Mouse (Mus musculus) heart, adult 11 months (tissue): ENCODE data around the gene Cluh.

Source experiments
- DNase-seq: peaks from one replicate; pipeline ENCODE4 v3.0.0; 2022

Gene Cluh

GRCm38 (mm10) chr11:74648676-74649075 is 619 bp upstream of the Cluh start:
- DNase-seq = no peak

- DNase-seq = no peak
Measured at GRCm38 (mm10) chr11:74649647-74650551, 604 bp downstream of the Cluh start.

- DNase-seq = no peak
Measured at GRCm38 (mm10) chr11:74650576-74651100, 1.3 kb downstream of the Cluh start.

- DNase-seq = peak; percentile 97
Measured at GRCm38 (mm10) chr11:74652791-74653191, 3.5 kb downstream of the Cluh start.

- DNase-seq = peak; percentile 95
Measured at GRCm38 (mm10) chr11:74653385-74653784, 4.1 kb downstream of the Cluh start.

GRCm38 (mm10) chr11:74655941-74656340 is 6.6 kb downstream of the Cluh start:
- DNase-seq = no peak

- DNase-seq = peak; percentile 87
Measured at GRCm38 (mm10) chr11:74660336-74660735, 11.0 kb downstream of the Cluh start.

GRCm38 (mm10) chr11:74661641-74662040 is 12.3 kb downstream of the Cluh start:
- peak; percentile 85 for DNase-seq

GRCm38 (mm10) chr11:74662221-74662620 is 12.9 kb downstream of the Cluh start:
- DNase-seq = no peak

GRCm38 (mm10) chr11:74664279-74664678 is 15.0 kb downstream of the Cluh start:
- no peak for DNase-seq

- DNase-seq = peak; percentile 88
Measured at GRCm38 (mm10) chr11:74664906-74665305, 15.6 kb downstream of the Cluh start.

GRCm38 (mm10) chr11:74665631-74666283 is 16.5 kb downstream of the Cluh start:
- peak; percentile 85 for DNase-seq

- DNase-seq = peak; percentile 83
Measured at GRCm38 (mm10) chr11:74666284-74666652, 17.0 kb downstream of the Cluh start.

- DNase-seq = peak; percentile 88
Measured at GRCm38 (mm10) chr11:74666776-74667581, 17.7 kb downstream of the Cluh start.

GRCm38 (mm10) chr11:74667582-74668010 is 18.3 kb downstream of the Cluh start:
- DNase-seq = peak; percentile 86

GRCm38 (mm10) chr11:74668466-74668865 is 19.2 kb downstream of the Cluh start:
- peak; percentile 65 for DNase-seq

- DNase-seq = peak; percentile 83
Measured at GRCm38 (mm10) chr11:74668971-74669370, 19.7 kb downstream of the Cluh start.

GRCm38 (mm10) chr11:74670151-74670550 is 20.9 kb downstream of the Cluh start:
- peak; percentile 86 for DNase-seq

- peak; percentile 52 for DNase-seq
Measured at GRCm38 (mm10) chr11:74671013-74671412, 21.7 kb downstream of the Cluh start.

- peak; percentile 64 for DNase-seq
Measured at GRCm38 (mm10) chr11:74671839-74672238, 22.5 kb downstream of the Cluh start.

GRCm38 (mm10) chr11:74672901-74673513 is 23.7 kb downstream of the Cluh start:
- DNase-seq = peak; percentile 68

GRCm38 (mm10) chr11:74673561-74673960 is 24.3 kb downstream of the Cluh start:
- peak; percentile 80 for DNase-seq
